Mouse (Mus musculus) ES-Bruce4 (cell line): Measurements from ENCODE around the gene Lclat1.

ENCODE experiments used
- CTCF ChIP-seq: IDR thresholded peaks from one replicate; pipeline ENCODE4 v1.8.1; 2011; ENCODE audit warnings: low read depth, low read length
- EP300 ChIP-seq: IDR thresholded peaks from 2 replicates; pipeline ENCODE4 v1.6.1; 2011; ENCODE audit warnings: low read depth, low read length; ENCODE audit not compliant: insufficient read depth
- POLR2A ChIP-seq: IDR thresholded peaks from one replicate; pipeline ENCODE4 v1.8.1; 2011; ENCODE audit warnings: low read length; ENCODE audit not compliant: insufficient read depth

- TF ChIP-seq CTCF: no peak
- no peak for TF ChIP-seq POLR2A
- no peak for TF ChIP-seq EP300
These were observed 48.8 kb downstream of the Lclat1 start for GRCm38 (mm10) chr17:73156606-73157005.
